Mouse (Mus musculus): ENCODE results near the gene Gm21118. TPM values are rescaled to one million over a fixed set of nuclear protein-coding genes. Genes with fewer than 3 reads are reported as not detected.
"Not testable (repeated sequence)": the region's sequence is repeated elsewhere in the genome, so short reads cannot be mapped to it uniquely, and the experiment has no call there.

Gene Gm21118
- not detected in 2 replicates for polyA plus RNA-seq (2012; ENCODE audit: insufficient read depth, insufficient read length, missing spikeins)

DNA sequence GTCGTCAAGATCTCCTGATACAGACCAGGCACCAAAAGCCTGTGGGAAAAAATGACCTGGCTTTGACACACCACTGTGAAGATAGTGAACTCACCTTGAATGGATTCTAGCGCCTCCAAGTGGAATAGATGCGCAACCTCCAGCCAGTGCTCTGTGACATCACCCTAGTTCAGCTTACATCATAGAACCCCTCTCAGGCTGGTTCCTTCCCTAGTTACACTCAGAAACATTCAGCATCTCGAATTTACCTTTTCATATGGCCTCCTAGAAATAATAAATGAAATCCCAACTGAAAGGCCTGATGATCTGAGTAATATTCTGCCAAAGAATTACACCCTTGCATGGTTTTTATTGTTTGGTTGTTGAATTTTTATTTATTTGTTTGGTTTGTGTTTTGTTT lies at the start of gene Gm21118:
Gm21118 (minus strand) TSS at position 101 of the 400 bp plus-strand sequence.
- H3K27ac ChIP-seq (ENCODE audit: insufficient read depth, low read depth, low read length); H3K4me1 ChIP-seq (ENCODE audit: control insufficient read depth, insufficient read depth, low read length); H3K4me3 ChIP-seq (ENCODE audit: insufficient read depth, low read length): not testable (repeated sequence)

DNA sequence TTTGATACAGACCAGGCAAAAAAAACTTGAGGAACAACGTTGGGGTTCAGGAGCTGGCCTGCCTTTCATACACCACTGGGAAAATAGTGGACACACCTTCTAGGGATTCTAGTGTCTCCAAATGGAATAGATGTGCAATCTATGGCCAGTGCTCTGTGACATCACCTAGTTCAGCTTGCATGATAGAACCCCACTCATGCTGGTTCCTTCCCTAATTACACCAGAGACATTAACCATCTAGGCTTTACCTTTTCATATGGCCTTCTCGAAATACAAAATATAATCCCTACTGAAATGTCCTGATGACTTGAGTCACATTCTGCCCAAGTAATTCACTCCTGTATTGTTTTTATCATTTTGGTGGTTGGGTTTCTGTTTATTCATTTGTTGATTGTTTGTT lies 29.7 kb upstream of the Gm21118 start, which contains the start of the genes Gm29423 and Gm29644:
Gm29423 (minus strand) TSS at position 101 of the 400 bp plus-strand sequence.
Gm29644 (minus strand) TSS at position 157 of the 400 bp plus-strand sequence.
- H3K27ac ChIP-seq (ENCODE audit: insufficient read depth, low read depth, low read length); H3K4me3 ChIP-seq (ENCODE audit: insufficient read depth, low read length); H3K4me1 ChIP-seq (ENCODE audit: control insufficient read depth, insufficient read depth, low read length): not testable (repeated sequence)

Other genes with a start within 250 kb of the Gm21118 start
- not detected in 2 replicates for gene Gm29423, start 29.6 kb upstream of the Gm21118 start, polyA plus RNA-seq (2012; ENCODE audit: insufficient read depth, insufficient read length, missing spikeins)
- not detected in 2 replicates for gene Gm29644, start 29.7 kb upstream of the Gm21118 start, polyA plus RNA-seq (2012; ENCODE audit: insufficient read depth, insufficient read length, missing spikeins)
- not detected in 2 replicates for gene Gm20888, start 168.2 kb upstream of the Gm21118 start, polyA plus RNA-seq (2012; ENCODE audit: insufficient read depth, insufficient read length, missing spikeins)

Measured in bone marrow macrophage, adult 2 months (primary cell).